Mouse (Mus musculus) thymus, postnatal 36 days (tissue): ENCODE measurements around the gene Gm45062.

ENCODE experiments used
- DNase-seq, 2 experiments: peaks; one replicate each; pipeline ENCODE4 v3.0.0; 2022; ENCODE audit warnings: mixed read lengths in 2 of 2

Gene Gm45062

DNA sequence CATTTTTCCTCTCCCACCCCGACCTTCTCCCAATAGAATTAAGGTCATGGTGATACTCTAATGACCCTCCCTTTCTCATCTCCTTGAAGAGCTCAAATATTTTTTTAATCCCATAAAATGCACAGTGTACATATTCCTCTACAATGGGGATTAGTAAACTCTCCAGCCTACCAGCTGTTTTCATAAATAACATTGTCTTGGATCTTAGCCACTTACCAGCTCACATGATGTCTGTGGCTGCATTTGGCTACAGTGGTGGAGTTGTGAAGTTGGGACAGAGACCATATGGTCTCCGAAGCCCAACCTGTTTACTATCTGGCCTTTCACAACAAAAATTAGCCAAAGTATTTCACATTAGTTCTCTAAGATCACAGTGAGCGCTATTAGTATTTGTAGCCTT lies 111.4 kb downstream of the Gm45062 start:
- DNase-seq = no peak

DNA sequence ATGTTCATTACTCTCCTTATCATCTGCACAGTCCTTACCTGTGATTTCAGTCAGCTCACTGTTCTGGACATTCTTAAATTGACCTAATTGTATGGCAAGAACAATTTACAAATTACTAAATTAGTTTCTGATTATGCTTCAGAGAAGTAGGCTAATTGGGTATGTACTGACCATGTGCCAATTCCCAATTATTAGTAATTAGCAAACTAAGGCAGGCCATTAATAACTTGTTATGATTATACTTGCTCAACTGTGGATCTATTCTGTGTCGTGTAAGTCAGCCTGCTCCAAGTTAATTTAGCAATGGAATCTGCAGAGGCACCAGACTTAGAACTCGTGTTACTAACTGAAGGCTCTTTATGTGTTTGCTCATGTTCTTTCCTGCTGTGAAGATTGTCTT lies 113.8 kb downstream of the Gm45062 start:
- no peak for DNase-seq

DNA sequence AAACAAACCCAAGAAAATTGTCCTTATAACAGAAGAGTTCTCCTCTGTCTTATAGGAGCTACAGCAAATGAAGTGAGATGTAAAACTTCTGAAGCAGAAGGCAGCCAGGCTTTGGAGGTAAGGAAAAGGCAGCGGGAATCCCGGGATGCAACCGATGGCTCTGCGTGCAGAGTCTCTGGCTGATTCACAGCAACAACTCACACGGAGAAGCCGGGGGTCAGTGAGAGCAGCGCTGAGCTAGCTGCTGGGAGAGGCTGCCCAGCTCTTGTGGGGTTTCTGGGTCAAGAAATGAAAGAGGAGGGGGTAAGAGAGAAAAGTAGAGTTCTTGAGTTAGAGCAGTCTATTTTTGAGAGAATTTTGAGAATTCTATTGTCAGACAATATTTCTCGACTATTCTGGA lies 114.6 kb downstream of the Gm45062 start:
- DNase-seq = no peak

DNA sequence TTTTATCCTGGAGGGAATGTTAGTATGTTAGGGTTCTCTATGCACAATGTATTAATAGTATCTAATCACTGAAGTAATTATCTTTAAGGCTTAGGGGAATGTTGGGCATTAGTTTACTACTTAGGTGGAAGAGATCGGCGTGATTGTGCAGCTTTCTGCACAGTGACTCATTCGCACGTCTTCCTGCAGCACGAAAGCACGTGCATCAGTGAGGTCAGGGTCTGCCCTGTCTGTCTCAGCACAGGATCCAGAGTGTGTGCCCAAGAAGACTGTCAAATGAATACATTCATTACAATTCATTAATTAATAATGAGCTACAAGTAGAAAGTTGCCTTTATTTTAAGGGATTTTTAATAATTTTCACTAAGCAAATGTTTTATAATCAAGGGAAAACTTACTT lies 115.0 kb downstream of the Gm45062 start:
- DNase-seq = no peak

DNA sequence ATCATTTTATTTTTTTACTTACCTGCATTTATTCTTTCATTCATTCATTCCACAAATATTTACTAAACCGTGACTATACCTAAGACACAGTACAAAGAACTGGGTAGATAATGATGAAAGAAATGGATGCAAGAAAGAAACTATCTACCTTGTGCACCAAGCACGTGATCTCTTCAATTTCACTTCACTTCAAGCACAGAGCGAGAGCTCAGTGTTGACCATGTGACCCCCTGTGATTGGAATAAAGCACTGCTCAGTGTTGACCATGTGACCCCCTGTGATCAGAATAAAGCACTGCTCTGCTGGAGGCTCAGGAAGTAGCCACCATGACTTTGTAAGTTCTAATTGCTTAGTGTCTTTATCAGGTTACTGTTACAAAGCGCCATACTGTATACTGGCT lies 115.5 kb downstream of the Gm45062 start:
- no peak for DNase-seq

DNA sequence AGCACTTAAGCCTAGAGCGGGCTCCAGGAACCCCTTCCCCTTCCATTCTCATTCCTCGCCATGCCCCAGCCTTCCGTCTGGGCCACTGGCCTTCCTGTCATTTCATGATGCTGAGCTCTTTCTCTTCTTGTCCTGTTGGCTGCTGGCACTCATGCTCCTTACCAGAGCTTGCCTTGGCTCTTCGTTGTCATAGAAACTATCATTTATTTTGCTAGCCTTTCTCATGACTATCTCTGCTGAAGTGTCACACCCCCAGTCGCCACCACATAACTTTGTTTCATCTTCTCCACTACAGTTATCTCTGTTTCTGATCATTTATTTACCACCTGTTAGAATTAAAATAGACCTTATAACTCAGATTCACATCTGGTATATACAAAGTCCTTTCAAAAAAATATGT lies 117.1 kb downstream of the Gm45062 start:
- DNase-seq = no peak

DNA sequence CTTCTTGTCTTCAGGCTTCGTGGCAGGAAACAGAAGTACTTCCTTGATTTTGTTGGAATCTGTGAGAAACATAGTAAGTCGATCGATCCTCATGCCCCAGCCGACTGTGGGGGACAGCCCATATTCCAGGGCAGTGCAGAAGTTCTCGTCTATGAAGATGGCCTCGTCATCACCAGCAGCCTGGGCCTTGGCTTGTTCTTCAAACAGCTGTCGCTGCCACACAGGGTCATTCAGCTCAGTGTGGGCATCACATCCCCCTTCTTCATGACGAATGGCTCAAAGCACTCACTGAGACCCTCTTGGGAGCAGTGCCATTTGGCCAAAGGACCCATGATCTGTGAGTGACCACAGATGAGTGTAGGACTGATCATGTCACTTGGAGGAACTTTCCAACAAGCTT lies 118.4 kb downstream of the Gm45062 start:
- DNase-seq = no peak

DNA sequence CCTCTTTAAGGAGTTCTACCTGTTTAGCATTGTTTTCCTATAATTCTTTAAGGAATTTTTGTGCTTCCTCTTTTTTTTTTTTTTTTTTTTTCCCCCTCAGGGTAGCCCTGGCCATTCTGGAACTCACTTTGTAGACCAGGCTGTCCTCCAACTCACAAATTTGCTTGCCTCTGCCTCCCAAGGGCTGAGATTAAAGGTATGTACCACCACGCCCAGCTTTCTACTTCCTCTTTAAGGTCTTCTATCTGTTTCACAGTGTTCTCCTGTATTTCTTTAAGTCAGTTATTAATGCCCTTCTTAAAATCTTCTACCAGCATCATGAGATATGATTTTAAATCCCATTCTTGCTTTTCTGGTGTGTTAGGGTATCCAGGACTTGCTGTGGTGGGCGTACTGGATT lies 130.1 kb downstream of the Gm45062 start:
- DNase-seq = no peak

DNA sequence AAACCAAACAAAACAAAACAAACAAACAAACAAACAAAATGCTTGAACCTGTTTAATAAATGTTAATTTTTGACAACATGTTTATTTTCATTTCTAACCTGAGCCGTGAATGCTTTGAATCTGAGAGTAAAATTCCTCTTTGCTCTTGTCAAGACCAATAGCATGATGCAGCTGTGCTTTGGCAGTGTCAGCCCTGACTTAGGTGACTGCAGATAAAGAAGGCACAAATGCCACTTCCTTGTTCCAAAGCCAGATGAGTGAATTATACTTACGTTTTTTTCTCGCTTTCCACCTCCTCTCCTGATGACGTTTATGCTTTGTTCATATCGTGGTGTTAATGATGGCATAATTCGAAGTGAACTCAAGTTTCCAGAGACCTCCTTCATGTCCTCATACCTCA lies 131.0 kb downstream of the Gm45062 start:
- DNase-seq = no peak

DNA sequence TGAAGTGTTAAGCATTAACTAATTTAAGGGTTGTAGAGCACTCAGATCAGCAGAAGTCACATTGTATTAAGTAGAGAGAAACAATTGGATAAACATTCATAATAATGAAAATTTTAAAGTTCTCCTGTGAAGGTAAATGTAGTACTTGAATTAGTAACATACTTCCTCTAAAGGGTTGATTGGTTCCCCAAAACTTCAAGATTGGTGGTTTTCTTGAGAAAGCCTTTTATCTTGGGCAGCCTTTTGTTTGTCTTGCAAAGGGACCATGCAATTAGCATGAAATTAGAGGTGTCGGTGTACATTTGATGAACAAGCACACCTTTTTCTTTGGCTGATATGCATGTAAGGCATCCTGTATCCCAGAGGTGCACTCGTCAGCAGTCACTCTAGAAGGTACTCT lies 131.7 kb downstream of the Gm45062 start:
- no peak for DNase-seq

DNA sequence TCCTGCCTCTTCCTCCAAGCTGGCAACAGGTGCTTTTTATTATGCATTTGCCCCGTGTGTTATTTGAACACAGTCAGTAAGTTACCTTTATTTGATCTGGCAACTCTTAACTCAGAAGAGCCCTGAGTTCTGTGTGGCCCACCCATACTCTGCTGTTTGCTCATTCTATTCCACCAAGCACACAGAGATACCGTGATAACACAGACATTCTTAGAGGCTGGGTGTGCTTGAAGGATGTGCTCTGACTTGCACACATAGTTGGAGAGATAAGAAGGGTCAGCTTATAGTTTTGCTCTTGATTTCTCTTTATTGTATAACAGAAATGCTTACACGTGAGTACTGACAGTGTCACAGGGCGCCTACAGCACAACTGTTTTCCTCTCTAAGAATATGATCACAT lies 133.8 kb downstream of the Gm45062 start:
- DNase-seq = no peak

DNA sequence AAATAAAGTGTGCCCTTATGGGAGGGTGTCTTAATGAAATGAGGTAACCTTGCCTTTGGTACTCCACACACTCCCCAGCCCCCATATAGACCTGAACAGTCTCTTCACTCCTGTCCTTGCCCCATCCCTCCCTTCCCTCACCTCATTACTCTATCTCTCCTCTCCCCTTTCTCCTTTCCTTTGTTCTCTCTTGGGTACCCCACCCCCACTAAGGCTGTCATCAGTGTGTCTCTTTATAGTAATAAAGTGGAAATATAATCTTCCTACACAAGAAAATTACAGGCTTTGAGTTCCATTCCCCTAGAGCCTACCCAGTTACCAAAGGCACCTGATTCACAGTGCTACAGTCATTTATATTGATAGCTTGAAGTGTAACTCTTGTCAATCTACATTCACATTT lies 134.8 kb downstream of the Gm45062 start:
- DNase-seq = no peak

DNA sequence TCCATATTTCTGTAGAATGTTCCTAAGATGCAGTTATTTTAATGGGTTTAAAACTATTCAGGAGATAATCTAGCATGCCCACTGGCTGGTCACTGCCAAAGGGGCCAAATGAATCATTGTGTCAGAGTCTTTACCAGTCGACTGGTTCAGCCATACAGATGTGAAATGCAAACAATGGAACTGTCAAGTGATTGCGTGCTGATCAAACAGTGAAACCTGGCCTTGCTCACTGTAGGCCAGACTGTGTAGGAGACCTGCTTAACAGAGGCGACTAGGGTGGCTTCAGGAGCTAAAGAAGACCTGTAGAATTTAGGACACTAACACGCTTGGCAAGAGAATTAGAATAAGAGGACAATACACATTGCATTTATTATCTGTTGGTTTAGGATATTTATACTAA lies 135.8 kb downstream of the Gm45062 start:
- no peak for DNase-seq

DNA sequence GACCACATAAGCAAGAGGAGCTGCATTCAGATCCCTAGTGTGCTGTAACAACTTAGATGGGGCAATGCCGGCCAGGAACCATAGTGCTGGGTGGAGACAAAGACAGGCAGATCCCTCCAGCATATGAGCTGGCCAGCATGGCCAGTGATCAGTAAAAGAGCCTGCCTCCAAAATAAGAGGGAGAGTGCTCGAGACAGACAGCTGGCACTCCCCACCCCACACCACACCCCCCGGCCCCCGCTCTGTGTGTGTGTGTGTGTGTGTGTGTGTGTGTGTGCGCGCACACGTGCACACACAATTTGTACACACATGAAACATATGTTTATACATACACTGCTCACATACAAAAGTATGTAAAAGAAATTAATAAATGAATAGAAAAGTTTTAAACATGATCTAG lies 138.0 kb downstream of the Gm45062 start:
- no peak for DNase-seq

DNA sequence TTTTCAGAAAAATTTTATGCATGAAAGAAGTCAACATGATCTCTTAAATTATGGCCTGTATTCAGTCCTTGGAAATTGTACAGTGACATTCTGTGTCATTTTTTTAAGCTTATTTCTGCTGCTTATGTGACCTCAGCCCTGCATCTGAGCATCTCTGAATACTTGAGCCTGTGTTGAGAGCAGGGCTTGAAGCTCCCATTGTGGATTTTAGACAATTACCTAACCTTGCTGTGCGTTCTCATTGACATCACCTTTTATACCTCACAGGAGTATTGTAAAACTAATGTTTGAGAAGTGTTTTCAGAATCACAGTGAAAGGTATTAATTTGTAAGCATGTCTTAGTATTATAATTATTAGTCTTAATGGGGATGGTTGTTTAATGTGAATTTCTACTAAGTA lies 140.5 kb downstream of the Gm45062 start:
- no peak for DNase-seq

DNA sequence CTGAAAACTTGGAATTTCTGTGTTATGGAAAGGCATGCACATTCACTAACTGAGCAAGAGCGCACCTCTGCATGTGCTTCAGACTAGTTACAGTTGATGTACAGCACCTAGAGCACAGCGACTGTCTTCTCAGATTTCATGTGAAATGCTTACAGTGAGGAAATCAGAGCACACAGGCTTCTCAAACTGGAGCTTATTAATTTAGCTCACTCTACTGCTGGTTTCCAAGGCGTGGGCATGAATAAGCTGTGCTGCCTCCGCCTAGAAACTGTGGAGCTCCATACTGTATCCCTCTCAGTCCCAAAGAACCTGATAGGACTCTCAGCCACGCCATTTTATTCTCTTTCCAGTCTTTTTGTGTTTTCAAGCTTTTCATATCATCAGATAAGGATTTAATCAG lies 143.9 kb downstream of the Gm45062 start:
- DNase-seq = no peak

DNA sequence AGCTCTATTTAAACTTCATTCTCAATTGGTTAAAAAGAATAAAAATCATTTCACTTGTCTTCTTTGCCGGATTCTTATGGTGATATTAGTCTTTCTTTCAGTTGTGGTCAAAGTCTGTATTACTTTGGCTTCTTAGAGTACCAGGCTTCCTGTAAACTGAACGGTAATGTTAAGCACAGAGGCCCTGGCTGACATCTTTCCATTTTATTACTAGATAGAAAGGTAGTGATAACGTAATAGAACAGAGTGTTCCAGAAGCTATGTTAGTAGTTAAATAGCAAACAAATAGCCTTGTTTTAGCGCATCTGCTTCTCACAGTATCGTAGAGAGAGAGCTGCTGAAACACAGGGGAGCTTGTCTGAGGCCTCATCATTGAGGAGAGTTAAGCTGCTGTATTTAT lies 146.6 kb downstream of the Gm45062 start:
- DNase-seq = no peak

DNA sequence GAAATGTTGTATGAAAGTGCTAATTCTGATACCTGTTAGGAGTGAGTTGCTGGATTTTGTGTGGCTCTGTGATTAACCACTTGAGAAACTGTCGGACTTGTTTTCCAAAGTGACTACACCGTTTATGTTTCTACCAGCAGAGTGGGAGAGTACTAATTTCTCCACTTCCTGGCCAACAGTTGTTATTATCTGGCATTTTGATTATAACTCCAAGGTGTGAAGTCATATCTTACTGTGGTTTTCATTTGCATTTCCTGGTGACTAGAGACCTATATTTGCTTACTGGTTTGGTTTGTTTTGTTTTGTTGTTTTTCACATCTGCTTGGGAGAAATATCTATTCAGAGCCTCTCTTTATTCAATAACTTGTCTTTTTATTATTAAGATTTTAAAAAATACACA lies 149.1 kb downstream of the Gm45062 start:
- no peak for DNase-seq

DNA sequence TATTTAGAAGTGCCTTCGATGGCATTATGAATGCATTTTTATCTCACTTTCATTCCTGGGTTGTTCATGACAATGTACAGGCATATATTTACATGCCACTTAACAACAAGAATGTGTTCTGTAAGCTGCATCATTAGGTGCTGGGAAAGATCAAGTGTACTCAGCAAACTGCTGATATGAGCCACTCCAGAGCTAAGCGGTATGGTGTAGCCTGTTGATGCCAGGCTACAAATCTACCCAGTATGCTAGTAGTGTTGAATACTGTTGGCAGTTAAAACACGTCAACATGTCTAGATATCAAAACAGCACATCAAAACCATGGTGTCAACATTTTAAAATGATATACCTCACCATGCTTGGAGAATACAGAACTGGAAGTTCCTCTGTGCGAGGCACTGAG lies 150.6 kb downstream of the Gm45062 start:
- DNase-seq = no peak

DNA sequence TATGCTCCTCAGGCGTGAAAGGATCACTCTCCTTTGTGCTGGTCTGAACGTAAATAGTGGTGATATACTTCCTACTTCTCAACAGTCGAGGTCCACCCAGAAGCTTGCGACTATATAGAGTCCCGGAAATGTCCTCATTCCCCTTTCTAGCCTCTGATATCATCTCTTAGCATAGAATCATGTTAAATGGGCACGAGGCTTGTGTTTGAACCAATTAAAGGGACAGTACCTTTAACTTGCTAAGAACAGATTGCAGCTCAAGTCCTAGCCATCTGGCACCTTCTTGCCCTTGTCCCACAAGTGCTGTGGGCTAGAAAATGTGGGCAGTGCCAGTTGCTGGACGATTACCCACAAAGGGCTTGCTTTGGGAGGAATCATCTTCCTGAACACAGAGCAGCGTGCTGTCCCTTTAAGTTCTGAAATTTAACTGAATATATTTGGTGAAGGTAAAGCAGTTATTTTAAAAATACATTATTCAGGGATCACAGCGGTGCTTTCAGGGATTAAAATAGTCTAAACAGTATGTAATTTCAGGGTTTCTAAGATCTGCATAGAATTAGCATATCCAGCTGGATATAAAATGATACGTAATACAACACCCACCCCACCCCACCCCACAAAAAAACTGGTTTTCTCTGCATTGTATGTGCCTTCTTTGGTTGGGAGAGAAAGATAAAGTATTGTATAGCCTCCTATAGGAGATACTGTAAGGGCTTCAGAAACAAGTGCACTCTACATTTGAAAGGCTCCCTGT lies 153.8 kb downstream of the Gm45062 start:
- DNase-seq = no peak

DNA sequence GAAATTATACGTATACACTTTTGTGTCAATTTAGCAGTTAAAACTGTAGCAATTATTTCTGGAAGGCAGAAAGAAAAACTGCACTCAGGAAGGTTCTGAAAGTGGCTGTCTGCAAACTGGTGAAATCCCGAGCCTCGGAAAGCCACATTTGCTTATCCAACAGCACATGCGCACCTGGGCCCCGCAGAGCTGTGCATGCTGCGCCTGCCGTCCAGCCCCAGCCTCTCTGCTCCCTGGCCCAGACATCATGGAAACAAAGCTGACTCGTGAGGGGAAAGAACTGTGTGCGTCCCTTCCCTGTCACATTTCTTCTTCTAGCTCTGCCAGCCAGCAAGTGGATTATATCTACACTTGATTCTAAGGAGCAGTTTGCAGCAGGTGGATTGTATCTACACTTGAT lies 154.8 kb downstream of the Gm45062 start:
- peak in 1 of 2 experiments; percentile 44 for DNase-seq

DNA sequence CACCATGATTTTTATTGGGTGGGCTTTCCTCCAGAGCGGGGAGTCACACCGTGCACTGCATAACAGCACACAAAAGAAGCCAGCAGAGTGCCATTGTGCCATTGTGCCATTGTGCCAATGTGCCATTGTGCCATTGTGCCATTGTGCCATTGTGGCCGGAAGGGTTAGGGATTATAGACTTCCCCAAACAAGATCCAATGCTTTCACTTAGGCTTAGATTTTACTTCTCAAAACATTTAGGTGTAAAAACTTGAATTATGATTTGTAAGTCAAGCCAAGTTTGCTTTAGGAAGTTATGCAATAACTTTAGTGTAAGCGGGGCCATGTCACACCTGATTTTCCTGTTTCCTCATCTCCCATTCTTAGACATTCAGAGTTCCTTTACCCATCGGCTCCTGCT lies 156.6 kb downstream of the Gm45062 start:
- no peak for DNase-seq

DNA sequence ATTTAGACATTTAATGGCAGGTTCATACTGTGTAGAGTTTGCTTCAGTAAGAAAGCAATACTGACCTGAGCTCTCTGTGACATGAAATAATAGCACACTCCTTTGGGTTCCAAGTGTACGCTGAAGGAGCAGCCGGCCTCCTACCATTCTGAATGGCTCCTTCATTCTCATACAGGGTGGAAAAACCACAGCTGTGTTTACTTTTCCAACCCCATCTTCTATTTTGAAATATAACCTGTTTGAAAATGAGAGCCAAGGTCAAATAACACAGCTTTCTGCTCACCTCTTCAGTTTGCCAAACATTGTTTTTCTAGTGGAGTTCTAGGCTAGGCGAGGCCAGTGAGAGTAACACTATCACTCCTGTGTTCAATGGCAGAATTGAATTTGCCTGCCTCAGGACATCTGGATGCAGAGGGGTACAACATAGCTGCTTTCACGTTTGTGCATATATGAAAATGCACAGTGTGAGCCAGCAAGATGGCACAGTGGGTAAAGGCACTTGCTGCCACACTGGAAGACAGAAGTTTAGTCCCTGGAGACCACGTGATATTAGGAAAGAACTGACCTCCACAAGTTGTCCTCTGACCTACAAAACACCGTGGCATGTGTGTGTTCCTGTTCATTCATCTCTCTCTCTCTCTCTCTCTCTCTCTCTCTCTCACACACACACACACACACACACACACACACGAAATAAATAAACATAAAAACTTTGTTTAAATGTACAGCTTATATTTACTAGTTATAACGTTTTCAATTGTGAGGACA lies 157.7 kb downstream of the Gm45062 start:
- DNase-seq = no peak

DNA sequence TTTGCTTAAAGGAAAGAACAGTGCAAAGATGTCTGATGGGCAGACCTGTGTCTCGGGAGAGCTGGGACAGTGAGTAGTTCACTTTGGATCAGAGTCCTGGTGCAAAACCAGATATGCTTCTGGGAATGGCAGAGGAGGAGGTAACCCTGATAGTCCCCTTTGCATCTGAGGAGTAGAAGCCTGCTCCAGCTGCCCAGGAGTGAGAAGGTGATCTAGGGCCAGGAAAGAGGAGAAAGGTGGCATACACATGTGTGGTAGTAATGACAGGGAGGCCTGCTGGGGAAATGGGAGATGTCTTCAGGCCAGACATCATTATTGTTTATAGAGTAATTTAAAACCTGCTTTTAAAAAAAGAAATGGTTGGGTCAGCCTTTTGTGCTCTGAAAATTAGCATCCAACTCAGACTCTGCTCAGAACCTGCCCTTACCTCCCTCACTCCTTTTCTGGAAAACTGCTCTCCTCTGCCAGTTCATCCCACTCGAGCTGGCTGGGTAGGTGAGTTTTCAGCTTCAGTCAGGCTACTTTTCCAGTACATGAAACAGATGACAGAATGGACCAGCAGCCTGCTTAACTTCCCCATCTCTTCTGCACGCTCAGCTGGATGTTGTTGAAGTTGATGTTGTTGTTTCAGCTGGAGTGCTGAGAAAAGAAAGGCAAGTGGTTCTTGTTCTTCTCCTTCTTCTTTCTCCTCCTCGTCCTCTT lies 160.4 kb downstream of the Gm45062 start:
- DNase-seq = no peak
